Mouse (Mus musculus): ENCODE data around the gene Olfr126.

Olfr126 gene

GRCm38 (mm10) chr17:37847183-37847582, at the start of gene Olfr126:
Gene Olfr126, plus strand, starts transcription at chr17:37847483.
- no peak for DNase-seq

- DNase-seq, result no peak
Observed at GRCm38 (mm10) chr17:37799588-37799987, 47.7 kb upstream of the Olfr126 start, which contains the start of gene Olfr124. Gene Olfr124, plus strand, starts transcription at chr17:37799888.

- DNase-seq, result no peak
Observed at GRCm38 (mm10) chr17:37832649-37833048, 14.6 kb upstream of the Olfr126 start, which contains the start of gene Olfr125. Gene Olfr125, plus strand, starts transcription at chr17:37832949.

- DNase-seq, result no peak
Observed at GRCm38 (mm10) chr17:37863901-37864300, 16.6 kb downstream of the Olfr126 start.

- no peak for DNase-seq
Observed at GRCm38 (mm10) chr17:37869676-37870205, 22.5 kb downstream of the Olfr126 start.

GRCm38 (mm10) chr17:37873830-37874229, 26.5 kb downstream of the Olfr126 start:
- no peak for DNase-seq

GRCm38 (mm10) chr17:37900137-37900536, 52.9 kb downstream of the Olfr126 start, which contains the start of gene Olfr127:
Gene Olfr127, plus strand, starts transcription at chr17:37900437.
- DNase-seq, result no peak
